Mouse (Mus musculus) G1E (cell line): ENCODE results near the gene Fam107a.

Experiments used
- CTCF ChIP-seq: IDR thresholded peaks from 2 replicates; pipeline ENCODE4 v1.5.1; 2012; ENCODE audit warnings: low read depth, low read length, inconsistent platforms, mixed read lengths
- GATA1 ChIP-seq: IDR thresholded peaks from 2 replicates; pipeline ENCODE4 v1.6.1; 2012; ENCODE audit warnings: borderline replicate concordance, low read length, inconsistent platforms, mixed read lengths
- GATA2 ChIP-seq: IDR thresholded peaks from 2 replicates; pipeline ENCODE4 v1.6.1; 2012; ENCODE audit warnings: low read depth, low read length, inconsistent platforms, borderline replicate concordance
- TAL1 ChIP-seq: conservative IDR thresholded peaks from 2 replicates; pipeline ENCODE4 v1.6.1; 2012; ENCODE audit warnings: low read depth, low read length, inconsistent platforms, mixed read lengths

GRCm38 (mm10) chr14:8260214-8260613 is 57.6 kb downstream of the Fam107a start:
- no peak for TF ChIP-seq CTCF
- no peak for TF ChIP-seq GATA1
- TF ChIP-seq GATA2, result no peak
- TF ChIP-seq TAL1, result no peak
